In the genomic region with DNA sequence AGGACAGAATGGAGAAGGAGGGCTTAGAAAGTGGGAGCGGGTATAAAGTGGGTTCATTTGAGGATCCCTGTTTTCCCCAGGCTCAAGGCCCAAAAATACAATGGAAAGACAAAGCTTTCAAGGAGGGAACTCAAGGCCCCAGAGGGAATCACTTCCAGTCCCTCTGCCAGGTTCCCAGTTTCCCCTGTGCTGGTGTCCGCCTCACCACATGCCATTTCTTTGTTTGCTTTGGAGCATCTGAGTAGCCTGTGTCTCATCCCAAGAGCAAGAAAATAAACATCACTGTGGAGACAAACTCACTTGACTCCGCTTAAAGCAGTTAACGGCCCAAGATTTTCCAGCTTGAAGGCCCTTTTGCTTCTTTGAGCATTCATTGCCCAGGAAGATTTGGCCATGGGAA, we compare ENCODE assay signal across 16 mouse cellular contexts. TPM values are rescaled to one million over a fixed set of nuclear protein-coding genes. Genes with fewer than 3 reads are reported as not detected.
"Had no signal": no experiment of that assay in that cellular context is flagged by ENCODE, and none has a peak within 500 bp of the region (broad histone marks: within the 10 kb centered on the region; RNA-seq: fewer than 3 reads in every experiment).

No protein-coding gene starts in this region.

- H3K4me3 ChIP-seq: midbrain, embryonic 13.5 days; myocyte; neural tube, embryonic 13.5 days; neural tube, embryonic 15.5 days had no signal

- DNase-seq: lung, adult 18-20 months; lung, embryonic 14.5 days; lung, postnatal 10 days; lung, postnatal 4 days; retina, postnatal 1 day; right cerebral cortex, adult 18-20 months; right cerebral cortex, postnatal 25 days; right cerebral cortex, postnatal 4 days; thymus, adult 18-20 months; thymus, postnatal 14 days; thymus, postnatal 36 days had no signal

- H3K27ac ChIP-seq: midbrain, embryonic 13.5 days; neural tube, embryonic 13.5 days had no signal

RNA-seq across cellular contexts. Expression of gene Smpd3, which starts 20.7 kb away (rescaled TPM):
- total RNA-seq: megakaryocyte-erythroid progenitor cell, adult 5-6 weeks had no signal
